Mouse (Mus musculus): Measurements from ENCODE around the gene Gm9918. TPM values are rescaled to one million over a fixed set of nuclear protein-coding genes. Genes with fewer than 3 reads are reported as not detected.

Gm9918 gene
- polyA plus RNA-seq, 1 experiment from 2014 or later: not detected

- Histone ChIP-seq H3K9me3 (no peaks in the 10 kb centered on the region), H3K36me3 (0 out of 2 replicates have a peak, but pooled peaks cover 3% of the 10 kb centered on the region), H3K27me3 (replicated peaks) (peaks cover 84% of the 10 kb centered on the region), H3K4me1 (peaks cover 64% of the 10 kb centered on the region), H3K4me3 (peak overlapping the region; percentile 68), H3K9ac (peak overlapping the region; percentile 84), H3K27ac (replicated peaks) (peak overlapping the region; percentile 97), H3K4me2 (peak overlapping the region; percentile 96)
- peak; percentile 42 for ATAC-seq (ENCODE audit: extremely low read depth, insufficient number of reproducible peaks, low FRiP score, low TSS enrichment)
- WGBS: under 1% methylated on average over 35 of the region's 35 CpGs
These were observed 23.5 kb upstream of the Gm9918 start for GRCm38 (mm10) chr15:102246866-102247251.

- no peaks in the 10 kb centered on the region for H3K9me3 ChIP-seq
- 0 out of 2 replicates have a peak, but pooled peaks cover 3% of the 10 kb centered on the region for H3K36me3 ChIP-seq
- peak; percentile 42 for ATAC-seq (ENCODE audit: extremely low read depth, insufficient number of reproducible peaks, low FRiP score, low TSS enrichment)
- peak overlapping the region; percentile 96 for H3K4me2 ChIP-seq
- H3K9ac ChIP-seq: peak overlapping the region; percentile 84
- H3K4me3 ChIP-seq: peak overlapping the region; percentile 68
- peak overlapping the region; percentile 97 for H3K27ac ChIP-seq (replicated peaks)
- H3K27me3 ChIP-seq (replicated peaks): peaks cover 84% of the 10 kb centered on the region
- peaks cover 64% of the 10 kb centered on the region for H3K4me1 ChIP-seq
- WGBS: under 1% methylated on average over 60 of the region's 65 CpGs
These were observed 22.9 kb upstream of the Gm9918 start for GRCm38 (mm10) chr15:102247252-102248130.

- WGBS: 7% methylated on average over 7 of the region's 8 CpGs
- H3K27me3 ChIP-seq (replicated peaks): peaks cover 81% of the 10 kb centered on the region
These were observed 22.1 kb upstream of the Gm9918 start for GRCm38 (mm10) chr15:102248131-102248811.

DNA sequence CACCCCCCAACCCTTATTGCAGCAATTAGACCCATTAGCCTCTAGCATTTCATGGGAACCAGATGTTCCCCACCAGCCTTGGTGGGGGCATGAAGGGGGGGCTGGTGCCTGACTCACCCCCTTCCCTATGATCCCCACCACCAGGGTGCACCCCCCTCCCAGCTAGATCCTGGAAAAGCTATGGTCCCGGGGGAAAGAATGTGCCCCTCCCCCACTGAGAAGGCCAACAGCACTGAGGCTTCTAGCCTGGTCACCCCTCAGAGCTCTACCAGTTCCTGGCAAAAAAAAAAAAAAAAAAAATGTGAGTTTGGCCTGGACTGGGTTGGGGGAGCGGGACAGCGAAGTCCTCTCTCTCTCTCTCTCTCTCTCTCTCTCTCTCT, 21.6 kb upstream of the Gm9918 start:
- Histone ChIP-seq H3K27ac (replicated peaks) (peak overlapping the region; percentile 97), H3K27me3 (replicated peaks) (peaks cover 76% of the 10 kb centered on the region), H3K4me2 (peak overlapping the region; percentile 96), H3K36me3 (0 out of 2 replicates have a peak, but pooled peaks cover 3% of the 10 kb centered on the region), H3K4me3 (peak overlapping the region; percentile 68), H3K9ac (peak overlapping the region; percentile 84), H3K4me1 (peaks cover 52% of the 10 kb centered on the region), H3K9me3 (no peaks in the 10 kb centered on the region)
- ATAC-seq (ENCODE audit: extremely low read depth, insufficient number of reproducible peaks, low FRiP score, low TSS enrichment): no peak
- WGBS: 0% methylated on average over 3 of the region's 3 CpGs

More at GRCm38 (mm10) chr15:102248131-102248811, 22.1 kb upstream of the Gm9918 start:
- peak overlapping the region; percentile 84 for H3K9ac ChIP-seq
- peak overlapping the region; percentile 97 for H3K27ac ChIP-seq (replicated peaks)
- H3K9me3 ChIP-seq: no peaks in the 10 kb centered on the region
- ATAC-seq (ENCODE audit: extremely low read depth, insufficient number of reproducible peaks, low FRiP score, low TSS enrichment): no peak
- peaks cover 57% of the 10 kb centered on the region for H3K4me1 ChIP-seq
- peak overlapping the region; percentile 96 for H3K4me2 ChIP-seq
- H3K4me3 ChIP-seq: peak overlapping the region; percentile 68
- 0 out of 2 replicates have a peak, but pooled peaks cover 3% of the 10 kb centered on the region for H3K36me3 ChIP-seq

GRCm38 (mm10) chr15:102249251-102249691, 21.1 kb upstream of the Gm9918 start:
- Histone ChIP-seq H3K4me2 (peak overlapping the region; percentile 96), H3K4me1 (peaks cover 47% of the 10 kb centered on the region), H3K9me3 (no peaks in the 10 kb centered on the region), H3K4me3 (peak overlapping the region; percentile 20), H3K27me3 (replicated peaks) (peaks cover 76% of the 10 kb centered on the region), H3K27ac (replicated peaks) (peak overlapping the region; percentile 97), H3K9ac (peak overlapping the region; percentile 84), H3K36me3 (0 out of 2 replicates have a peak, but pooled peaks cover 3% of the 10 kb centered on the region)
- WGBS: 1% methylated on average over 13 of the region's 13 CpGs
- no peak for ATAC-seq (ENCODE audit: extremely low read depth, insufficient number of reproducible peaks, low FRiP score, low TSS enrichment)

DNA sequence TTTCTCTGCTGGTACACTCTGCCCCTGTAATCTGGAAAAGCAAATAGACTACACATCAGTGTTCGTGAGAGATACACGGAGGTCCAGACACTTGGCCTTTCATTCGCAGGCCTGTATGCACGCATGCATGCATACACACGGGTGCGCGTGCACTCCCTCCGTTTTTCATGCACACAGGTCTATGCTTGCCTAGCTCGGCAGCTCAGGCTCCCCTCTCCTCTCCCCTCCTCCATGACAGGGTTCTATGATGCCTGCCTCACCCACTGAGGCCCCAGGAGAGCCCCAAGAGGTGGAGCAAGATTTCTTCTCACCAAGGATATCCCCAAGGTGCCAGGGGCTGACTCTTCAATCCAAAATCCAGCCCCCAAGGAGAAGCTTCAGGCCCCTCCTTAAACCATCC, 20.4 kb upstream of the Gm9918 start:
- Histone ChIP-seq H3K9me3 (no peaks in the 10 kb centered on the region), H3K4me3 (no peak overlapping the region), H3K27ac (replicated peaks) (peak overlapping the region; percentile 97), H3K36me3 (0 out of 2 replicates have a peak, but pooled peaks cover 3% of the 10 kb centered on the region), H3K4me1 (peaks cover 43% of the 10 kb centered on the region), H3K27me3 (replicated peaks) (peaks cover 76% of the 10 kb centered on the region), H3K4me2 (peak overlapping the region; percentile 96), H3K9ac (peak overlapping the region; percentile 84)
- ATAC-seq (ENCODE audit: extremely low read depth, insufficient number of reproducible peaks, low FRiP score, low TSS enrichment): no peak
- 45% methylated on average over 9 of the region's 9 CpGs for WGBS

GRCm38 (mm10) chr15:102250521-102250920, 19.8 kb upstream of the Gm9918 start:
- no peak overlapping the region; the same call in 1 of the 2 replicates for H3K4me2 ChIP-seq

DNA sequence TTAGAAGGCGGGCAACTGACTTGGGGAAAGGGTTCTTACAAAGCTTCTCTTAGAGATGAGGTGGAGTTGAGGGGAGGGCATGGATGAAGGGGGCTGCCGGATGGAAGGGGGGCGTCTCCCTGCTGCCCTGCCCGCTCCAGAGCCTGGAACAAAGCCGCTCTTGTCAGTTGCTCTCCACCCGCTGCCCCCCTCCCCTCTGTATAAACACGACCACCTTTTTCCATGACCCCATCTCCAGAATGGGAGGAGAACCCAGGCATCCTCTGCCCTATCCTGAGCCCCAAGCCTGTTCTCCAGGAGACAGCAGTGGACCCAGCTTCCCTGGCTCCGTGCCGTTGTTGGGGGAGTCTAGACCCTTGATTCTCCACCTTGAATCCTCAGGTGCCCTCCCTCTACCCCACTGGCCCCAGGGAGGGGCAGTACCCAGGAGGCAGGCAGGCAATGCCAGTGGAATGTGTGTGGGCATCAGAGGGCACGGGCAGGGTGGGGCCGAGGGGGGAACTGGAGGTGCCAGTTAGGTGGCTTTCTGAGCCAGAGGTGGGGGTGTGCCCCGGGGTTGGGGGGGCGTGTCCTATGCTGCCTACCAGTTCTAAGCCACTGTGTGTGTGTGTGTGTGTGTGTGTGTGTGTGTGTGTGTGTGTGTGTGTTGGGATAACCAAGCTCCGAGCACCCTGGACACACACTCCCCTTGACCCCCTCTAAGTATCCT, 14.7 kb upstream of the Gm9918 start:
- H3K27me3 ChIP-seq (replicated peaks): peaks cover 89% of the 10 kb centered on the region
- H3K9ac ChIP-seq: peak overlapping the region; percentile 85
- no peaks in the 10 kb centered on the region for H3K9me3 ChIP-seq
- peak overlapping the region; percentile 94 for H3K4me2 ChIP-seq
- peak overlapping the region; percentile 66 for H3K4me3 ChIP-seq
- 44% methylated on average over 13 of the region's 14 CpGs for WGBS
- 0 out of 2 replicates have a peak, but pooled peaks cover 3% of the 10 kb centered on the region for H3K36me3 ChIP-seq
- H3K27ac ChIP-seq (replicated peaks): peak overlapping the region; percentile 78
- H3K4me1 ChIP-seq: peaks cover 28% of the 10 kb centered on the region
- no peak for ATAC-seq (ENCODE audit: extremely low read depth, insufficient number of reproducible peaks, low FRiP score, low TSS enrichment)

More at GRCm38 (mm10) chr15:102250521-102250920, 19.8 kb upstream of the Gm9918 start:
- Histone ChIP-seq H3K4me3 (no peak overlapping the region), H3K9ac (no peak overlapping the region), H3K27me3 (replicated peaks) (peaks cover 76% of the 10 kb centered on the region), H3K27ac (replicated peaks) (no peak overlapping the region), H3K9me3 (no peaks in the 10 kb centered on the region), H3K36me3 (0 out of 2 replicates have a peak, but pooled peaks cover 3% of the 10 kb centered on the region), H3K4me1 (peaks cover 37% of the 10 kb centered on the region)
- ATAC-seq (ENCODE audit: extremely low read depth, insufficient number of reproducible peaks, low FRiP score, low TSS enrichment): no peak
- 76% methylated on average over 5 of the region's 5 CpGs for WGBS

DNA sequence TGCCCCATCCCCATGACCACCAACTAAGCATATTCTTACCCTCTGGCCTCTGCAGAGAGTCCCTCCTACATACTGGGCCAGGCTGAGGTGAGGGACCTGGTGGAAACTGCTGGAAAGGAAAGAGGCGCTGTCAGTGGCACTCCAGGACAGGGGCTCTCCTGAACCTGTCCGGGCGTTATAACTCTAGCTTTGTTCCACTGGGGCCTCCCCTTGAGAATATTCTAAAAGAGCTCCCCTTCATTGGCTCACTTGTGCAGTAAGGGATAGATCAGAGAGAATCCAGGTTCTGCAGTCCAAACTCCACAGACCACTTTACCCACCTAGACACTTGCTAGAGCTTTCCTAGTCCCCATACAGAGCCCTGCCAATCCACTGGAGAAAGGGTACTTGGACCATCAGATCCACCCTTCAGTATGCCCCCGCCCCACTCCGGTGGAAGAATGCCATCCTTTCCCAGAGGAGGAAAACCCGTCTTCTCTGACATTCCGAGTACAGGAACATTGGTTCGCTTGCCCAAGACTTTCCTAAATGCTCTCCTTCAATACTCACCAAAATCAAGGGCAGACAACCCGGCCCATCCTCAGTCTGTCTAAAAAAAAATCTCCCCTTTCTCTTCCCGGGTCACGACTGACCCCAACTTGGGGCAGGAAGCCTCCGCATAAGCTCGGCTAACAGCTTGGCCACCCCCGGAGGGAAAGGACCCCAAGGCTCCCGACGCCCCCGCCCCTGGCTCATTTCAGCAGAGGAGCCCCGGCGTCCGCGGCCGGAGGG, 13.7 kb upstream of the Gm9918 start:
- WGBS: 8% methylated on average over 22 of the region's 22 CpGs
- peaks cover 83% of the 10 kb centered on the region for H3K27me3 ChIP-seq (replicated peaks)

More for the DNA sequence above, 13.7 kb upstream of the Gm9918 start:
- H3K4me3 ChIP-seq: peak overlapping the region; percentile 66
- H3K4me1 ChIP-seq: peaks cover 28% of the 10 kb centered on the region
- H3K9ac ChIP-seq: peak overlapping the region; percentile 85
- H3K4me2 ChIP-seq: peak overlapping the region; percentile 94
- no peaks in the 10 kb centered on the region for H3K36me3 ChIP-seq
- ATAC-seq (ENCODE audit: extremely low read depth, insufficient number of reproducible peaks, low FRiP score, low TSS enrichment): no peak
- no peaks in the 10 kb centered on the region for H3K9me3 ChIP-seq
- H3K27ac ChIP-seq (replicated peaks): peak overlapping the region; percentile 78

Measured in heart, embryonic 13.5 days (tissue).